Mouse (Mus musculus) forebrain, embryonic 14.5 days (tissue): ENCODE data around the gene Sema4d. TPM values are rescaled to one million over a fixed set of nuclear protein-coding genes. Genes with fewer than 3 reads are reported as not detected.
A peak's percentile ranks its signal among the peaks of the same experiment; 100 is the strongest.

ENCODE experiments used
- ATAC-seq: fragments of 200-750 bp; cut with Nextera tagmentation; 2 replicates; pipeline ENCODE4 v1.8.0; 2017; ENCODE audit warnings: mild to moderate bottlenecking, moderate library complexity
- DNase-seq: peaks from one replicate; pipeline ENCODE4 v3.0.0-alpha.2; 2015; ENCODE audit warnings: low spot score
- H3K27ac ChIP-seq: fragments of 300-500 bp; sonication (generic); 2 replicates; pipeline ENCODE4 v1.5.1; 2014; ENCODE audit warnings: low read depth, mild to moderate bottlenecking, control low read depth, low read length, moderate library complexity
- H3K27me3 ChIP-seq: fragments of 300-500 bp; sonication (generic); replicated peaks from 2 replicates; pipeline ENCODE4 v1.6.1; 2014; ENCODE audit warnings: low read length, control low read depth, mixed read lengths; ENCODE audit not compliant: control insufficient read depth, insufficient read depth
- H3K36me3 ChIP-seq: fragments of 300-500 bp; sonication (generic); 2 replicates; pipeline ENCODE4 v1.6.1; 2014; ENCODE audit warnings: low read length, control low read depth; ENCODE audit not compliant: control insufficient read depth, insufficient read depth
- H3K4me1 ChIP-seq: fragments of 300-500 bp; sonication (generic); 2 replicates; pipeline ENCODE4 v1.6.1; 2014; ENCODE audit warnings: antibody characterized with exemption, low read length, control low read depth; ENCODE audit not compliant: control insufficient read depth, insufficient read depth
- H3K4me2 ChIP-seq: fragments of 300-500 bp; sonication (generic); 2 replicates; pipeline ENCODE4 v1.6.1; 2014; ENCODE audit warnings: mild to moderate bottlenecking, control low read depth, low read length
- H3K4me3 ChIP-seq: fragments of 300-500 bp; sonication (generic); 2 replicates; pipeline ENCODE4 v1.5.1; 2014; ENCODE audit warnings: low read depth, low read length, control low read depth
- H3K9ac ChIP-seq: fragments of 300-500 bp; sonication (generic); 2 replicates; pipeline ENCODE4 v1.6.1; 2014; ENCODE audit warnings: mild to moderate bottlenecking, low read length, control low read depth, moderate library complexity
- H3K9me3 ChIP-seq: fragments of 300-500 bp; sonication (generic); replicated peaks from 2 replicates; pipeline ENCODE4 v1.6.1; 2016; ENCODE audit warnings: low read length, control low read depth, mixed read lengths; ENCODE audit not compliant: control insufficient read depth
- WGBS: fragments of 180-500 bp; shearing (Covaris S2); extraction: QIAGEN DNeasy Blood & Tissue Kit; methylation state at CpG from one replicate; pipeline ENCODE4 v1.1.7; 2014; 5-methylcytosine and 5-hydroxymethylcytosine counted together
- polyA plus RNA-seq: library from polyadenylated mRNA; unstranded; fragments of >200 nt; fragmentation: Nextera tagmentation; extraction: Ambion mirVana; gene quantifications from 2 replicates; pipeline ENCODE4 v1.2.1, GENCODE M21; 2014

Gene Sema4d
- polyA plus RNA-seq, 1 experiment from 2014 or later = 12.7 TPM

DNA sequence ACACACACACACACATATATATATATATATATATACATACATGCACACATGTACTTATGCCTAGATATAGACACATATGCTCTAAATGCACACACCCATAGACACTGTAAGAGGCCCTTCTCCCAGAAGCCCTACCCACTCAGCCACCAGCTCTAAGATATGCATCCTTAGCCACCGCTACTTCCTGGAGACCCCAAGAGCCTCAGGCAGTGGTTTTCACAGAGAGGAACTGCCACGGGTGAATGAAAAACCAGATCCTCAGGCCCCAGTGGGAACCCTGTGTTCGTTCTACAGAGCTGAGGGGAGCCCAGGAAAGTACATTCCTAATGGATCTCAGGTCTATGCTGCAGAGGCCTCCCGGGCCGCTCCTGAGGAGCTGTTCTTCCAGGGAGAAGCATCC is 28.2 kb downstream of the Sema4d start:
- ATAC-seq = no peak
- peaks cover 20% of the 10 kb centered on the region for H3K4me1 ChIP-seq
- no peaks in the 10 kb centered on the region for H3K9me3 ChIP-seq
- DNase-seq = no peak
- no peak overlapping the region for H3K4me2 ChIP-seq
- no peak overlapping the region for H3K27ac ChIP-seq
- H3K36me3 ChIP-seq = no peaks in the 10 kb centered on the region
- H3K4me3 ChIP-seq = no peak overlapping the region
- WGBS = 77% methylated on average over 5 of the region's 5 CpGs
- no peak overlapping the region for H3K9ac ChIP-seq
- H3K27me3 ChIP-seq = no peaks in the 10 kb centered on the region

DNA sequence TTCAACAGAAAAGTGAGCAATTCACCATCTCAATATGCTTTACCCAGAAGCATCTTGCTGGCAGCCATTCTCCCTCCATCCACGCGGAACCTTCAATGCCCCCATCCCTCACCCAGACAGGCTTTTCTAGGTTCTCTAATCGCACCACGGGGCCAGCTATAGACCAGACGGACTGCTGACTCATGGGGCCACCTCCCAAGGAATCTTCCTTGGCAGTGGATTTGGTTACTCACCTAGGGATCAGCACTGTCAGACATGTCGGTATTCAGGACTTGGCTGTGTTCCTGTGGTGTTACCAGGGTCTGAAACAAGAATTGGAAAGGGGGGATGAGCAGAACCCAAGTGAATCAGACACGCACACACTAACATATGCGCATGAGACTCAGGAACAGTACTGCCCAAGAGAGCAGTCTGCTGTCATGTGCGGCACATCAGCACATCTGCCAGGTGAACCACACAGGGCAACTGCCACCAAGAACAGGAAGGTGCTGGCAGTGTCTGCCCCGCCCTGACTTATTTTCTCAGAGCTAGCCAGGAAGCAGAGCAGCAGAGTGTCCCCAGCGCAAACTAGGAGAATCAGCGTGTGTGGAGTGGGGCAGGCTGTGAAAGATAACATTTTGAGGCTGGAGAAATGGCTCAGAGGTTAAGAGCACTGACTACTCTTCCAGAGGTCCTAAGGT is 30.4 kb downstream of the Sema4d start:
- no peaks in the 10 kb centered on the region for H3K9me3 ChIP-seq
- no peak overlapping the region for H3K27ac ChIP-seq
- 78% methylated on average over 12 of the region's 12 CpGs for WGBS
- H3K36me3 ChIP-seq = no peaks in the 10 kb centered on the region
- no peaks in the 10 kb centered on the region for H3K27me3 ChIP-seq
- no peak overlapping the region for H3K4me2 ChIP-seq
- H3K4me3 ChIP-seq = no peak overlapping the region
- H3K9ac ChIP-seq = no peak overlapping the region
- DNase-seq = no peak
- peaks cover 20% of the 10 kb centered on the region for H3K4me1 ChIP-seq
- ATAC-seq = no peak

DNA sequence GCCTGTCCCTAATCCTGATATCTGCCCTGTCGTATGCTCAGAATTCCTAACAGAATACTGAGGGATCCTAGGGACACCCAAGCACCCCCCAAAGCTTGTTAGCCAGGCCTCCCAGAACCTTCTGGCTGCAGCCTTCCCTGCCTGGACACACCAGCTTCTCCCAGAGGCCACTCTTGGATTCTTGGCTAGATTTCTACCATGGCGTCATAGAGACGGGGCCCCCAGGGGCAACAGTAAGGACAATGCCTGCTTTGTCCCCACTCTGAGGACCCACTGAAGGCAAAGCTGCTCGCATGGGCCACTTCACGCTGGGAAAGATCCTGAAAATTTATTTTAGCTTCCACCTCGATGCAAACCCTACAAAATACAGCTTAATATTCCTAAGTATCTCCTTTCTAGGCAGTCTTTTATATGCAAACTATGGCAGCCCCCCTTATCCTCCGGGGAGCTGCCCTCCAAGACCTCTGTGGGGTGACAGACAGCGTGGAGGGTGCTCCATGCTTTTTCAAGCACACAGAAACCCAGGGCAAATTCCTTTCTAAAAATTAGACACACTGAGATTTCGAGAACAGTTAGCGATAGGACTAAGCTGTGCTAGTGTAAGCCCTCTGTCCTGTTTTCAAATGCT is 32.2 kb downstream of the Sema4d start:
- H3K27me3 ChIP-seq = no peaks in the 10 kb centered on the region
- no peaks in the 10 kb centered on the region for H3K9me3 ChIP-seq
- DNase-seq (peak; percentile 84), ATAC-seq (peak; percentile 90)
- peaks cover 20% of the 10 kb centered on the region for H3K4me1 ChIP-seq
- H3K27ac ChIP-seq = peak overlapping the region; percentile 82
- H3K4me2 ChIP-seq = no peak overlapping the region
- peak overlapping the region; percentile 35; the same call in 1 of the 2 replicates for H3K9ac ChIP-seq
- no peaks in the 10 kb centered on the region for H3K36me3 ChIP-seq
- WGBS = 10% methylated on average over 10 of the region's 10 CpGs
- H3K4me3 ChIP-seq = no peak overlapping the region

DNA sequence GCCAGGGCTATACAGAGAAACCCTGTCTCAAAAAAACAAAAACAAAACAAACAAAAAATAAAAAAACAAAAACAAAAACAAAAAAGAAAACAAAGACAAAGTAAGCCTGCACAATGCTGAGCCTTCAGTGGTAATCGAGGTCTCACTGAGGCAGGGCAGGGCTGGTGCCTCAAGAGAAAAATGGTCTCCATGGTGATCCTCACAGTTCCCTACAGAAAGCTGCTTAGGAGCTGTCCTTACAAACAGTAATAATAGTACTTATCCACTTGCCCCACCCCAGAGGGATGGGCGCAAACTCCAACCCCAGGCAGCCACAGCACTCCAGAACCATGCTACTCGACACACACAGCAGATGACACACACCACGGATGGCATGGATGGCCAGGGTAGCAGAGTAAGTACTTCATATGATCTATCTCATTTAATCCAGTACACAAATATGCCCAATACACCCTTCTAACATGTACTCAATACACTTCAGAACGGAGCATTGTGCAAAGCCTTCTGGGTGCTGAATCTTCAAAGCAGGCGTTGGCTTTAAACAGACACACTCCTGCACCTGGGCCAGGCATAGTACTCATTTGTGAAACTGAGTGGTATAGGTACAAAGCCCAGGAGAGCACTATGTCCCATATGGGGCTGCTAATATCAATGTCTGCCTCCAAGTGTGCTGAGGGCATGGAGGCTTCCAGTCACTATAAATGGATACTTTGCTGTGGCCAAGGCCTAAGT is 34.1 kb downstream of the Sema4d start:
- ATAC-seq = no peak
- Histone ChIP-seq H3K4me1 (peaks cover 20% of the 10 kb centered on the region), H3K9ac (no peak overlapping the region), H3K27me3 (no peaks in the 10 kb centered on the region), H3K27ac (no peak overlapping the region), H3K4me3 (no peak overlapping the region), H3K36me3 (no peaks in the 10 kb centered on the region), H3K9me3 (no peaks in the 10 kb centered on the region), H3K4me2 (no peak overlapping the region)
- 88% methylated on average over 6 of the region's 6 CpGs for WGBS
- DNase-seq = no peak

DNA sequence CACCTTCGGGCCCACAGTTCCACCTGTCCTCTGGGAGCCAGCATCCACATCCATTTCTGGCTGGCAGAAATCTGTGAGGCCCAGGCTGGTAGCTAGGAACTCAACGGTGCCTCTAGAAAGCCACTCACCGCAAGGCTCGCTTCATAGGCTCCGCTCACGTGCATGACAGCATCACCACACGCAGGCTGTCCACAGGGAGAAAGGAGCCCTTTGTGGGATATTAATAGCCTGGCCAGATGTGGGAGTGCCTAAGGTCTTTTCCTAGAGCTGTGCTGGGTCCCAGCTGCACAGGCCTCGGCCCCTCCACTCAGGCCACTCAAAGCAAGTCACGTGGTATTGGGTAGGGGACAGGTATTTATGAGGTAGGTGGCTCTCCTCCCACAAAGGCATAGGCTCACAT is 35.1 kb downstream of the Sema4d start:
- no peak for DNase-seq
- H3K9me3 ChIP-seq = no peaks in the 10 kb centered on the region
- no peak overlapping the region for H3K9ac ChIP-seq
- H3K27ac ChIP-seq = no peak overlapping the region
- 79% methylated on average over 9 of the region's 9 CpGs for WGBS
- no peak for ATAC-seq
- no peak overlapping the region for H3K4me2 ChIP-seq
- no peak overlapping the region for H3K4me3 ChIP-seq
- peaks cover 24% of the 10 kb centered on the region for H3K4me1 ChIP-seq
- H3K27me3 ChIP-seq = no peaks in the 10 kb centered on the region
- H3K36me3 ChIP-seq = no peaks in the 10 kb centered on the region

DNA sequence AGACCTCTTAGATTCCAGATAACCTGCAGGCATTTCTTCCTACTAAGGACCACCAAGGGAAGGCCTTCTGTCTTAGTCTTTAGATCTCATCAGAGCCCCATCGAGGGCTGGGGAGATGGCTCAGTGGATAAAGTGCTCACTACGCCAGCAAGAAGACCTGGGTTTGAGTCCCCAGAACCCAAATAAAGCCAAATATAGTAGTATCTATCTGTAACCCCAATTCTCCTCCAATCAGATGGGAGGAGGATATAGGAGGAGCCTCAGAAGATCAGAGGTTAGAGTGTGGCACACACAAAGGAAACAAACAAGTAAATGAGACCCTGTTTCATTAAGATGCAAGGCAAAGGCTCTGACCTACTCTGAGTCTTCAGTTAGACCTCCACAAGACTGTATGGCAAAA is 36.4 kb downstream of the Sema4d start:
- peaks cover 24% of the 10 kb centered on the region for H3K4me1 ChIP-seq
- WGBS = 80% methylated on average over 2 of the region's 2 CpGs
- no peak for ATAC-seq

DNA sequence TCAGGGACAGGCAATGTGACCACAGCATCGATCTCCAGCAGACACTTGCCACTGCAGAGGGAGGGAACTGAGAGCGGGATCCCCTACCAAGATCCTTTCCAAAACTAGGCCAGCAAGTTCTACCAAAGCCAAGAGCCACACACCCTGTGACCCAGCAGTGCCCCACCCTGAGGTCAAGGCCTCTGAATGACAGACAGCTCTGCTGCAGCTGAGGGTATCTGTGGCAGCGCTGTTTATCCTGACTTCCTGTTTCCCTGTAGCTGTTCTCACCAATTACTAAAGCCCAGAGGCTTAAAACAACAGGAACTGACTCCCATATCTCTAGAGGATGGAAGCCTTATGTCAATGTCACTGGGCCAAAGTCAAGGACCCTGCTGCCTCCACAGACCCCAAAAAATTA is 37.0 kb downstream of the Sema4d start:
- 78% methylated on average over 3 of the region's 3 CpGs for WGBS
- Histone ChIP-seq H3K4me2 (no peak overlapping the region), H3K9me3 (no peaks in the 10 kb centered on the region), H3K4me1 (peaks cover 19% of the 10 kb centered on the region), H3K4me3 (no peak overlapping the region), H3K27me3 (no peaks in the 10 kb centered on the region), H3K9ac (no peak overlapping the region), H3K27ac (no peak overlapping the region), H3K36me3 (no peaks in the 10 kb centered on the region)
- ATAC-seq (no peak), DNase-seq (no peak)

More for the DNA sequence above, 36.4 kb downstream of the Sema4d start:
- H3K9me3 ChIP-seq = no peaks in the 10 kb centered on the region
- no peak overlapping the region for H3K4me2 ChIP-seq
- no peaks in the 10 kb centered on the region for H3K36me3 ChIP-seq
- no peak overlapping the region for H3K4me3 ChIP-seq
- H3K9ac ChIP-seq = no peak overlapping the region
- no peak overlapping the region for H3K27ac ChIP-seq
- H3K27me3 ChIP-seq = no peaks in the 10 kb centered on the region
- DNase-seq = no peak

DNA sequence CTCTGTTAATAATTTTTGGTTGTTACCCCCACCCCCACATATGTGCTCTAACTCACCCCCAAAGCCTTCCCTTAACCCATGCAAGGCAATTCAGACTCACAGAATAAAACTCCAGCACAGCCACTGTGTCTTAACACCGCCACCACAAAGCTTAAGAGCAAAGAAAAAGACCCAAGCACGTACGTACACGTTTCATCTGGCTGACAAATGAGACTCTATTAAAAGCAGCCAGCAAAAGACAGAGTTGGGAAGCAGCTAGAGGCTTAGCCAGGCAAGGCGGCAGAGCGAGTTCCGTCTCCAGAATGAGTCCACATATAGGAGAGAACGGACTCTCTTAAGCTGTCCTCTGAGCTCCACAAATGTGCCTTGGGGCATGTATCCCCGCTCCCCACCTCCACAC is 37.5 kb downstream of the Sema4d start:
- Histone ChIP-seq H3K27me3 (no peaks in the 10 kb centered on the region), H3K27ac (no peak overlapping the region), H3K4me1 (peaks cover 14% of the 10 kb centered on the region), H3K36me3 (no peaks in the 10 kb centered on the region), H3K9me3 (no peaks in the 10 kb centered on the region), H3K4me2 (no peak overlapping the region), H3K4me3 (no peak overlapping the region), H3K9ac (no peak overlapping the region)
- WGBS = 67% methylated on average over 9 of the region's 9 CpGs
- ATAC-seq (no peak), DNase-seq (no peak)

DNA sequence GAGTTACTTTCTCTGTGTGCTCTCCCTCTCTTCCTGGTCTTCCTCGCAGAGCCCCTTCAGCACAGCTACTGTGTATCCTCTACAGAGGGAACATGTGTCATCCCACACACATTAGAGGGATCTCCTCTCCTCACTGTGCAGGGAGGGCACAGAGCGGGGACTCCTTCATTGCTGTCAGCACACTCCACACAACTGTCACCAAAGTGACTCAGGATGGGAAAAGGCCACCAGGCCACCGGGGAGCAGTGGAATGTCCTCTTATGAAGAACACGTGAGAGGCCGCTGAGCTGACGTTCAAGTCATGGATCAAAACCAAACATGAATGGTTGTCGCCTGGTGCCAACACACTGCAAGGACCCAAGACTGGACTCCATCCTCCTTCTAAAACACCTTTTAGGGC is 38.0 kb downstream of the Sema4d start:
- 94% methylated on average over 7 of the region's 7 CpGs for WGBS
- Histone ChIP-seq H3K27me3 (no peaks in the 10 kb centered on the region), H3K27ac (no peak overlapping the region), H3K9me3 (no peaks in the 10 kb centered on the region), H3K36me3 (no peaks in the 10 kb centered on the region), H3K4me1 (peaks cover 12% of the 10 kb centered on the region; the same call in 1 of the 2 replicates), H3K4me2 (no peak overlapping the region), H3K9ac (no peak overlapping the region), H3K4me3 (no peak overlapping the region)
- ATAC-seq (no peak), DNase-seq (no peak)
